Mouse (Mus musculus) gastrocnemius, adult 18-20 months (tissue): Measurements from ENCODE around the gene Krtap10-10. TPM values are rescaled to one million over a fixed set of nuclear protein-coding genes. Genes with fewer than 3 reads are reported as not detected.

Source experiments
- DNase-seq: peaks from one replicate; pipeline ENCODE4 v3.0.0; 2021; ENCODE audit warnings: low spot score
- total RNA-seq, 2 experiments: library from RNA; stranded (reverse); gene quantifications; 2 replicates each; pipeline ENCODE4 v1.2.3; 2021

Krtap10-10 gene
- total RNA-seq, 2 experiments from 2014 or later = not detected

- DNase-seq = no peak
These were observed 31.8 kb downstream of the Krtap10-10 start for GRCm38 (mm10) chr10:77867546-77867945.

DNA sequence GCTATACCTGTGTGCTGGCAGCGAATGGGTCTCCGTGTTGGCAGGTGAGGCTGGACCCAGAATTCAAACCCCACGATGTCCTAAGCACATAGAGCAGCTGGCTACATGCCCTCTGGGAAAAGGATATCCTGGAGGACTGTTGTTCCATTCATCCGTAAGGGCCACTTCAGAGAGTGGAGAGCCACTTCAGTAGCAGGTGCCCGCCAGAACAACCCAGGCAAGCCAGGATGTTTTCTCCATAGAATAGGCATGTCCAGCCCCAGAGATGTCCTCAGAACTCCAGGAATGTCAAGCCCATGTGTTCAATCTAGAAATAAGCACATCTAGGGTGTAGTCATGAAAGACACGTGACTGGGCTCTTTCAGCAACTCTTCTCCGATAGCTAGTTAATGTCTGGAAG, 33.9 kb downstream of the Krtap10-10 start:
- DNase-seq = no peak

- DNase-seq = no peak
These were observed 43.2 kb downstream of the Krtap10-10 start for GRCm38 (mm10) chr10:77878985-77879384.

GRCm38 (mm10) chr10:77880305-77880704, 44.6 kb downstream of the Krtap10-10 start:
- DNase-seq = no peak

DNA sequence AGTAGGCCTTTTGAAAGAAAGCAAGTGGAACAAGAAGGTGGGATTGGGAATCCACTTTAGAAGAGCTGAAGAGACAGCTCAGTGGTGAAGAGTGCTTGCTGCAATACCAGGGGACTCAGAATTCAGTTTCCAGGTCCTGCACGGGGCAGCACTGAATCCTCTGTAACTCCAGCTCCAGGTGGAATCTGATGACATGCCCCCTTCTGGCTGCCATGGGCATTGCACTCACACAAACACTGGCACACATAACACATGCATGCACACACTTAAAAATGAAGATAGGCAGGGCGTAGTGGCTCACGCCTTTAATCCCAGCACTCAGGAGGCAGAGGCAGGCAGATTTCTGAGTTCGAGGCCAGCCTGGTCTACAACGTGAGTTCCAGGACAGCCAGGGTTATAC, 46.8 kb downstream of the Krtap10-10 start:
- no peak for DNase-seq

GRCm38 (mm10) chr10:77886007-77886747, 50.4 kb downstream of the Krtap10-10 start:
- no peak for DNase-seq

Other genes starting within 250 kb of the Krtap10-10 start
- gene Sumo3, start 229.8 kb upstream of the Krtap10-10 start, total RNA-seq = 10 to 100 TPM; 44.5 to 47.4 TPM
- gene Gm49325, start 229.8 kb upstream of the Krtap10-10 start, total RNA-seq = 10 to 100 TPM in 1 of 2 experiments, 1 to 10 TPM in 1; 8.6 to 11.4 TPM
- 100 to 1,000 TPM in 1 of 2 experiments, 10 to 100 TPM in 1; 96.1 to 101 TPM for gene Ube2g2, start 213.7 kb upstream of the Krtap10-10 start, total RNA-seq
- gene Tspear, start 149.4 kb upstream of the Krtap10-10 start, total RNA-seq = not detected
- not detected for gene Gm19402, start 145.2 kb upstream of the Krtap10-10 start, total RNA-seq
- not detected for gene Gm9508, start 138.7 kb upstream of the Krtap10-10 start, total RNA-seq
- gene Gm10272, start 129.3 kb upstream of the Krtap10-10 start, total RNA-seq = not detected
- gene Gm10024, start 124.5 kb upstream of the Krtap10-10 start, total RNA-seq = not detected
- gene Gm10142, start 120.1 kb upstream of the Krtap10-10 start, total RNA-seq = not detected
- gene Krtap12-1, start 115.3 kb upstream of the Krtap10-10 start, total RNA-seq = not detected
- not detected for gene Gm10100, start 109.5 kb upstream of the Krtap10-10 start, total RNA-seq
- not detected for gene Gm18596, start 93.3 kb upstream of the Krtap10-10 start, total RNA-seq
- gene Gm9736, start 84.6 kb upstream of the Krtap10-10 start, total RNA-seq = not detected
- not detected for gene Gm3233, start 76.3 kb upstream of the Krtap10-10 start, total RNA-seq
- not detected for gene Gm3238, start 64.6 kb upstream of the Krtap10-10 start, total RNA-seq
- not detected for gene Gm7138, start 59.0 kb upstream of the Krtap10-10 start, total RNA-seq
- not detected for gene Gm3250, start 53.4 kb upstream of the Krtap10-10 start, total RNA-seq
- not detected for gene Gm7137, start 47.7 kb upstream of the Krtap10-10 start, total RNA-seq
- not detected for gene Gm9639, start 40.9 kb upstream of the Krtap10-10 start, total RNA-seq
- not detected for gene Gm19668, start 36.8 kb upstream of the Krtap10-10 start, total RNA-seq
- not detected for gene Gm9507, start 24.1 kb upstream of the Krtap10-10 start, total RNA-seq
- not detected for gene Gm2696, start 21.3 kb upstream of the Krtap10-10 start, total RNA-seq
- not detected for gene Krtap10-4, start 8.9 kb upstream of the Krtap10-10 start, total RNA-seq
- not detected for gene Gm36176, start 10.9 kb downstream of the Krtap10-10 start, total RNA-seq
- not detected for gene Gm10318, start 16.9 kb downstream of the Krtap10-10 start, total RNA-seq
- not detected for gene Gm3285, start 26.0 kb downstream of the Krtap10-10 start, total RNA-seq
- under 1 TPM; 0.23 to 0.28 TPM for gene Lrrc3, start 66.6 kb downstream of the Krtap10-10 start, total RNA-seq
- under 1 TPM; 0.07 to 0.26 TPM for gene Trpm2, start 134.6 kb downstream of the Krtap10-10 start, total RNA-seq
- gene 1810043G02Rik, start 142.6 kb downstream of the Krtap10-10 start, total RNA-seq = 1 to 10 TPM; 4.1 to 4.6 TPM
- 1 to 10 TPM; 5.9 to 7.0 TPM for gene Pfkl, start 174.1 kb downstream of the Krtap10-10 start, total RNA-seq
- gene Dnmt3l, start 206.0 kb downstream of the Krtap10-10 start, total RNA-seq = not detected
- not detected for gene Aire, start 207.7 kb downstream of the Krtap10-10 start, total RNA-seq
- 1 to 10 TPM; 1.3 to 1.5 TPM for gene Icosl, start 233.4 kb downstream of the Krtap10-10 start, total RNA-seq